Mouse (Mus musculus): ENCODE measurements around the gene Sh3rf3. TPM values are rescaled to one million over a fixed set of nuclear protein-coding genes. Genes with fewer than 3 reads are reported as not detected.
A peak's percentile ranks its signal among the peaks of the same experiment; 100 is the strongest.

Gene Sh3rf3
- polyA plus RNA-seq, 1 experiment from 2014 or later = 4.6 TPM

DNA sequence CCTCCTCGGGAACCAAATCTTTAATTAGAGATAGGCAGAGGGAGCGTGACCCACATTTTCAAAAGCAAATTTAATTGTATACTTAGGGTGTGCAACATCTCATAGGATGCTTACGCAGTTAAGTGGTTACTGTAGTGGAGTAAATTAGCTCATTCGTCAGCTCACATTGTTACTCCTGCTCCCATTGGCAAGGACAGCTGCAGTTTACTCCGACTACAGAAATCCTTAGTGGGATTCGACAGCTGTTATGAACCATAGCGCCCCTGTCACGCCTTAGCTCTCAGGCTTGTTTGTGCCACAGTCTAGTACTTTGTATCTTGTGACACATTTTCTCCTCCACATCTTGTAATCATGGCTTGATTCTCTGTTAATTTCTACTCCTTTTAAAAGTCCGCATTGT is 200.5 kb downstream of the Sh3rf3 start:
- Histone ChIP-seq H3K9me3 (0 out of 2 replicates have a peak, but pooled peaks cover 6% of the 10 kb centered on the region), H3K4me3 (no peak overlapping the region), H3K9ac (no peak overlapping the region), H3K4me2 (no peak overlapping the region), H3K27ac (replicated peaks) (no peak overlapping the region), H3K4me1 (replicated peaks) (no peaks in the 10 kb centered on the region), H3K27me3 (no peaks in the 10 kb centered on the region), H3K36me3 (no peaks in the 10 kb centered on the region)
- ATAC-seq (ENCODE audit: low read depth) = no peak
- 81% methylated on average over 9 of the region's 9 CpGs for WGBS

DNA sequence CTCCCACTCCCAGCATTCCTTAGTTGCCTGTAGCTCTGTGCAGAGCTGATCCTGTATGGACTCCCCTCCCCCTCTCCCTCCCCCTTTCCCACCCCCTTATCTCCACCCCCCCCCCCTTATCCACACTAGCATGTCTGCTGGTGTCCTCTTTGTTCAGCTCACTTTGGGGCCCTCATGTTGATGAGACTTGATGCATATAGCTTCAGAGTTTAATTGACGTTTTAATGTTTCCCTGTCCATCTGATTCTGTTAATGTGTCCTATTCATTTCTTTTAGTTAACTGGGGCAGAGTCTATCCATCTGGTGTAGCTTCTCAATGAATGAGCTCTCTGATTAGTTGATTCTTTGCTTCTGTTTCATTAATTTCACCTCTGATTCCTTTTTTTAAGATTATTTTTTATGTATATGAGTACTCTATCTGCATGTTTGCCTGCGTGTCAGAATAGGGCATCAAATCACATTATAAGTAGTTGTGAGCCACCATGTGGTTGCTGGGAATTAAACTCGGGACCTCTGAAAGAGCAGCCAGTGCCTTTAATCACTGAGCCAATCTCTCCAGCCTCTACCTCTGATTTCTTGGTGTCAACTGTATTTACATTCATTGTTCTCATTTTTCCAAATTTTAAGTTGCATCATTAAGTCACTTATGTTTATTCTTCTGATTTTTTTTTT is 206.3 kb downstream of the Sh3rf3 start:
- Histone ChIP-seq H3K27ac (replicated peaks) (no peak overlapping the region), H3K9me3 (0 out of 2 replicates have a peak, but pooled peaks cover 8% of the 10 kb centered on the region), H3K4me2 (no peak overlapping the region), H3K36me3 (no peaks in the 10 kb centered on the region), H3K4me1 (replicated peaks) (no peaks in the 10 kb centered on the region), H3K27me3 (no peaks in the 10 kb centered on the region), H3K4me3 (no peak overlapping the region), H3K9ac (no peak overlapping the region)
- ATAC-seq (ENCODE audit: low read depth) = no peak
- 64% methylated on average over 3 of the region's 3 CpGs for WGBS

DNA sequence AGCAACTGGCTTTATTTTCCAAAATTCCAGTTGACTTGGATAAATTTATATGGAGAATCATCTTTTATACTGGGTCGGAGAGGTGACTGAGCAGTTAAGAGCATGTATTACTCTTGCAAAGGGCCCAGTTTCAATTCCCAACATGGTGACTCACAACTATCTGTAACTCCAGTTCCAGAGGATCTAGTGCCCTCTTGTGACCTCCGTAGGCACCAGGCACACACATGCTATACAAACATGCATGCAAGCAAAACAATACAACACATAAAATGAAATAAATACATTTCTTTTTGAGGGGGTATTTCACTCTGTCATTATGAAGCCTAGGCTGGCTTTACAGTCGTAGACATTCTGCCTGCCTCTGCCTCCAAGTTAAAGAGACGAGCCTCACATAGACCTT is 237.3 kb downstream of the Sh3rf3 start:
- 85% methylated on average over 4 of the region's 4 CpGs for WGBS
- no peak overlapping the region for H3K27ac ChIP-seq (replicated peaks)
- no peaks in the 10 kb centered on the region for H3K4me1 ChIP-seq (replicated peaks)
- ATAC-seq (ENCODE audit: low read depth) = no peak
- no peaks in the 10 kb centered on the region for H3K27me3 ChIP-seq
- no peak overlapping the region for H3K4me3 ChIP-seq
- no peaks in the 10 kb centered on the region; the same call in 1 of the 2 replicates for H3K9me3 ChIP-seq
- H3K4me2 ChIP-seq = no peak overlapping the region
- H3K9ac ChIP-seq = no peak overlapping the region
- H3K36me3 ChIP-seq = no peaks in the 10 kb centered on the region

DNA sequence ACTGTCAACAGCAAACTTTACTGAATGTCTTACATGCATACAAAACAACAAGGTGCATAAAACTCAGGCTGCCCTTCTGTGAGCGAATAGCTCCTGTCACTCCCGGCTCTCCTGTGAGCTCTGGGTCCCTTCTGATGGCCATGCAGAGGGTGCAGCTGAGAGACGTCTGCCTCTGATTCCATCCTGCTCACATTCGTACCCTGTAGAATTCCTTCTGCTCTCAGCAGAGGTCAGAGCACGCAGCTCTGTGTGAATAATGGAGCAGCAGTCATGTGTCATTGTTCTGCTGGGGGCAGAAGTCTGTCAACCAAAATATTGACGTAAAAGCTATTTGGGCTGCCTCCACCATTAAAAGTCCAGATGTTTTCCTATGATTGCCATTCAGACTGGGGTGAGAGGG is 243.1 kb downstream of the Sh3rf3 start:
- Histone ChIP-seq H3K9me3 (no peaks in the 10 kb centered on the region), H3K27ac (replicated peaks) (no peak overlapping the region; the same call in 1 of the 2 replicates)
- ATAC-seq (ENCODE audit: low read depth) = no peak

DNA sequence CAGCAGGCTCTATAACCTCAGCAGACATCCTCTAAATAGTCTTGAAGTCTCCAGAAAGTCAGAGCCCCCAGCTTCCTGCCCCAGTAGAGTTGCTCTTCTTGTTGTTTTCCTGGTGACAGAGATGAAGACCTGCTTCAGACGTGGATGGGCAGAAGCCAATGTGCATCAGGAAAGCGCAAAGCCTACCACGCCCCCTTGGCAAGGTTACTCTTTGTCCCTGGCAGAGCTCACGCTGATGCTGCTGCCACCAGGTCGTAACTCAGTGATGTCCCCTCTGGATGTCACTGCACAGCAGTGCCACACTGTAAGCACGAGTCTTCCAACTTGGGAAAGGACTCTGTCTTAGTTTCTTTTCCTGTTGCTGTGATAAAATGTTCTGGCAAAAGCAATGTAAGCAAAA is 253.6 kb downstream of the Sh3rf3 start:
- no peaks in the 10 kb centered on the region for H3K27me3 ChIP-seq
- H3K9ac ChIP-seq = no peak overlapping the region
- no peak overlapping the region for H3K4me2 ChIP-seq
- H3K4me1 ChIP-seq (replicated peaks) = no peaks in the 10 kb centered on the region
- no peak overlapping the region for H3K27ac ChIP-seq (replicated peaks)
- 63% methylated on average over 6 of the region's 6 CpGs for WGBS
- no peak for ATAC-seq (ENCODE audit: low read depth)
- no peak overlapping the region for H3K4me3 ChIP-seq
- H3K9me3 ChIP-seq = no peaks in the 10 kb centered on the region
- no peaks in the 10 kb centered on the region for H3K36me3 ChIP-seq

More for the DNA sequence above, 243.1 kb downstream of the Sh3rf3 start:
- Histone ChIP-seq H3K36me3 (no peaks in the 10 kb centered on the region), H3K27me3 (no peaks in the 10 kb centered on the region), H3K4me1 (replicated peaks) (0 out of 2 replicates have a peak, but pooled peaks cover 6% of the 10 kb centered on the region), H3K9ac (no peak overlapping the region; the same call in 1 of the 2 replicates), H3K4me3 (no peak overlapping the region), H3K4me2 (no peak overlapping the region)
- WGBS = 44% methylated on average over 6 of the region's 6 CpGs

DNA sequence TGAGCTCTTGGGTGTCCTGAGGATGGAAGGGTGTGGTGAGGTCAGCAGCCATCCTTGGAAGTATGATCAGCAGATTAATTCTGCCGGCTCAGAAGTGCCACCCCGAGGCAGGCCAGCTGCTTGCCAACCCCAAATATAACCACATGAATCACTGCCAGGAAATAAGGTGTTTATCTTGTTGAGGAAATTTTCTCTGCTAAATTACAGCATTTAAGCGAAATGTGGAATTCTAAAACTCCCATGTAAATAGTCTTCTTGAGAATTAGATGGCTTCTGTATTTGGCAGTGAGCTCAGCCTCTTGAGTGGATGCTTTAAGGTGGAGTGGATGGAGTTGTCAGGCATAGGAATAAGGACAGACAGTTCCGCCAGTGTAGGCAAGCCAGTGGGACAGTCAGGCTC is 259.7 kb downstream of the Sh3rf3 start:
- H3K4me3 ChIP-seq = no peak overlapping the region
- H3K9ac ChIP-seq = no peak overlapping the region
- no peak overlapping the region for H3K4me2 ChIP-seq
- no peak overlapping the region for H3K27ac ChIP-seq (replicated peaks)
- no peaks in the 10 kb centered on the region for H3K9me3 ChIP-seq
- no peaks in the 10 kb centered on the region for H3K36me3 ChIP-seq
- H3K27me3 ChIP-seq = no peaks in the 10 kb centered on the region
- no peak for ATAC-seq (ENCODE audit: low read depth)
- WGBS = 86% methylated on average over 4 of the region's 4 CpGs
- peaks cover 5% of the 10 kb centered on the region; the same call in 1 of the 2 replicates for H3K4me1 ChIP-seq (replicated peaks)

DNA sequence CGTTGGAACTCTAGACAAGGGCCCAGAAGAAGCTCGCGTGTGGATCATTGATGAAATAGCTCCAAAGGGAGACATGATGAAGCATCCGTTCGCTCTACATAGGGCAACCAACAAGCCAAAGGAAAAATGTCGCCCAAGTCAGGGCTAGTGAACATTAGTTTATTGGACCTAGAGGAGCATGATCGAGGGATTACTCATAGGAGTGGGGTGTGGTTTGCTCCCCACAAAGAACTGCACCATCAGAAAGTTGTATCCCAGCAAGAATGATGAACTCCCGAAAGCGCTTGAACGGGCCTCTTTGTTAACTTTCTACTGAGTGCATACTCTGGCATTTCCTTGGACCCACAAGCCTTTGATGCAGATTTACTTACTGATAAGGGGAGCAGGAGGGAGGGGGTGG is 263.5 kb downstream of the Sh3rf3 start:
- no peaks in the 10 kb centered on the region for H3K9me3 ChIP-seq
- no peak overlapping the region for H3K4me2 ChIP-seq
- WGBS = 89% methylated on average over 10 of the region's 10 CpGs
- H3K9ac ChIP-seq = no peak overlapping the region
- H3K4me3 ChIP-seq = no peak overlapping the region
- H3K4me1 ChIP-seq (replicated peaks) = peaks cover 12% of the 10 kb centered on the region
- no peak for ATAC-seq (ENCODE audit: low read depth)
- H3K36me3 ChIP-seq = no peaks in the 10 kb centered on the region
- H3K27me3 ChIP-seq = no peaks in the 10 kb centered on the region
- H3K27ac ChIP-seq (replicated peaks) = no peak overlapping the region

DNA sequence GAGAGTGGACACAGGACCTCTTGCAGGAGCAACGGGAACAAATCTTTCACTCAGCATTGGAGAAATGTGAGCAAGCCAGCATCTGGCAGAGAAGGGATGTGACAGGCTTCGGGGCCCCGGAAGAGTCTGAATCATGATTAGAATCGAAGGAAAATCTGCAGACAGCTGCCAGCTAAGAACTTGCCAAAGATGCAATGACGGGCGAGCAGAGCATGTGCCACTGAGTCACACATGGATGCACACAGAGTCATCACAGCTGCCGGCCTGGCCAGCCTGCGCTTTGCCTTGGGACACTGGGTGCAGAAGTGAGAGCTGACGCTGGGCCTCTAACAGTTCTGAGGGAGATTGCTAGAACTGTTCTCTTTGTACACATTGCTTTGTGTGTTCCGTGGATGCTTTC is 264.8 kb downstream of the Sh3rf3 start:
- H3K4me3 ChIP-seq = no peak overlapping the region
- no peak overlapping the region for H3K4me2 ChIP-seq
- H3K4me1 ChIP-seq (replicated peaks) = peaks cover 12% of the 10 kb centered on the region
- H3K9me3 ChIP-seq = no peaks in the 10 kb centered on the region
- H3K36me3 ChIP-seq = no peaks in the 10 kb centered on the region
- H3K27ac ChIP-seq (replicated peaks) = no peak overlapping the region
- H3K27me3 ChIP-seq = no peaks in the 10 kb centered on the region
- ATAC-seq (ENCODE audit: low read depth) = no peak
- no peak overlapping the region for H3K9ac ChIP-seq
- 63% methylated on average over 10 of the region's 10 CpGs for WGBS

DNA sequence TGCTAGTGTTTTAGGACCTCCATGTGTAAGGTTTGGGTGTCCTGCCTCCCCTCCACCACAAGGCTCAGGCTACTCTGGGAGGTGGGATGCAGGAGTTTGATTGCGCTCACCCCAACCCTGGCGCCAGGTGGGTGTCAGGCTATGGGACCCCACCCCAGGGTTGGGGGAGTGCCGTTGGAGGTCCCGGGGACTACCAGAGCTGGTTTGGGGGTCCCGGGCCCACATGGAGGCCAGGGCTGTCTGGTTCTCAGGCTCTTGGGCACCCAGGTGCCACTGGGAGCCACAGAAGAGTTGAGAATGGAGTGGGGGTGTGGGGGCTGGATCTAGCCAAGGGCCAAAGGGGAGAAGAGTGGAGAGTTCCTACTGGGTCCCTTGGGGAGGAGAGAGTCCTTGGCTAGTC is 272.4 kb downstream of the Sh3rf3 start:
- Histone ChIP-seq H3K9ac (no peak overlapping the region), H3K4me1 (replicated peaks) (peaks cover 19% of the 10 kb centered on the region), H3K27ac (replicated peaks) (no peak overlapping the region), H3K4me3 (no peak overlapping the region), H3K4me2 (no peak overlapping the region), H3K27me3 (no peaks in the 10 kb centered on the region), H3K36me3 (no peaks in the 10 kb centered on the region), H3K9me3 (no peaks in the 10 kb centered on the region)
- ATAC-seq (ENCODE audit: low read depth) = no peak
- WGBS = 90% methylated on average over 5 of the region's 5 CpGs

DNA sequence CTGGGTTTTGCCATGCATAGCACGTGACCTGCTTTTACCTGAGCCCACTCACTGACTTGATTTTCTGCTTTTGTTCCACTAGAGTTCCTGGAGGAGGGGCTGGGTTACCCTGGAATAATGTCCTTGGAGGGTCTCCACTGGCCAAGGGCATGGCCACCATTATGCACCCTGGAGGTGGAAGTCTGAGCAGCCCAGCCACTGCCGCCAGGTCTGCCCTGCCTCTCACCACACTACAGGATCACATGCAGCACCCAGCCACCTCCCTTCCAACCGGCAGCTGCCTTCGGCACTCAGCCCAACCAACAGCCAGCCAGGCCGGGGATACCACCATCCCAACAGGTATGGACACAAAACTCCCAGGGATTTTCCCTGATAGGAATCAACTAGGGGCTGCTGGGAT is 273.4 kb downstream of the Sh3rf3 start:
- no peak for ATAC-seq (ENCODE audit: low read depth)
- H3K27ac ChIP-seq (replicated peaks) = no peak overlapping the region
- no peaks in the 10 kb centered on the region for H3K36me3 ChIP-seq
- no peaks in the 10 kb centered on the region for H3K27me3 ChIP-seq
- H3K4me3 ChIP-seq = no peak overlapping the region
- H3K4me1 ChIP-seq (replicated peaks) = peaks cover 29% of the 10 kb centered on the region
- WGBS = 98% methylated on average over 5 of the region's 5 CpGs
- no peak overlapping the region for H3K4me2 ChIP-seq
- H3K9ac ChIP-seq = no peak overlapping the region
- no peaks in the 10 kb centered on the region for H3K9me3 ChIP-seq

DNA sequence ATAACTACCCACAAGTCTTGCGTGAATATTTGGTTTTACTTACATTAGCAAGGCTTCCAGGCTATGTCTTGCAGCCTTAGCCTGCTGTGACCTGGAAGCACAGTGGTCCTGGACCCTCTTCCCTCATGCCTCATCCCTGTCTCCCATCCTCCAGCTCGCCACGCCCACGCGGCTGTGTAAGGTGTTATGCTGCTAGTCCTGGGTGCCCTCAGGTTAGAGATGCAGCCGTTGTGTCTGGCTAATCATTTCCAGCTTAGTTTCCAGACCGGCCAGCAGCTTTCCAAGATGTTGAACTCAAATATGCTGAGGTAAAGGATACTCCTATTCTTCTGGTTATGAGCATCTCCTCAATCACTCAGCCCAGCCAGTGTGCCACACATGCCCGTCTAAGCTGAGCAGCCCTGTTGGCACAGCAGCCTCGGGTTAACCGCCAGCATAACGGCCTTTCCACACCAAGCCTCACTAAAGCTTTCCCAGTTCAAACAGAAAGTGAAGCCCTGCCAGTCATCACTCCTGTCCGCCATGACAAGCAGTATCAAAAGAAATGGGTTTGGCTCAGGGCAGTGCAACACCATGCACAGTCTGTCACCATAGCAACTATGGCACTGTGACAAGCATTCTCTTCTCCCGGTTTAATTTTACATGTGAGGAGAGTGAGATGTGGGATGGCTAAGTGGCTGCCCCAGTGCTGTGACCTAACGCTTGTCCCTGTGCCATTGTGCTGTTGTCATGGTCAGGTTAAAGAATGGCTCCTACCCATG is 276.9 kb downstream of the Sh3rf3 start:
- H3K4me1 ChIP-seq (replicated peaks) = peaks cover 48% of the 10 kb centered on the region
- H3K9me3 ChIP-seq = no peaks in the 10 kb centered on the region
- peak; percentile 95 for ATAC-seq (ENCODE audit: low read depth)
- H3K4me3 ChIP-seq = no peak overlapping the region
- peak overlapping the region; percentile 39 for H3K4me2 ChIP-seq
- 0 out of 2 replicates have a peak overlapping the region, but pooled peaks have one; percentile 31 for H3K9ac ChIP-seq
- H3K36me3 ChIP-seq = no peaks in the 10 kb centered on the region
- no peaks in the 10 kb centered on the region for H3K27me3 ChIP-seq
- 41% methylated on average over 14 of the region's 14 CpGs for WGBS
- H3K27ac ChIP-seq (replicated peaks) = peak overlapping the region; percentile 79

DNA sequence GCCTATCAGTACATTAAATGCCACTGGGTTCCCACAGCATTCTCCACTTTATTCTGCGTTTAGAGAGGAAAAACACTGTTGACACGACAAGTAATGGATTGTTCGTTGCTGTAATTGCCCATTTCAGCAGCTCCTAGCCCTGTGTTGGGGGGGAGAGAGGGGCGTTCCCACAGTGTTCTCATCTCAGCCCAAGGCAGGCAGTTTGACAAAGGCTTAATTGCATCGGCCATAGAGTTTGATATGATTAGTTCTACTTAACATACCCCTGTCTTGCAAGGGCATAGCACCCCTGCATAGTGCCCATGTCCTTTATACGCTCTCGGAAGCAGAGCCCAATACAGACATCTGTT is 277.4 kb downstream of the Sh3rf3 start:
- WGBS = 15% methylated on average over 7 of the region's 7 CpGs
- Histone ChIP-seq H3K36me3 (no peaks in the 10 kb centered on the region), H3K9ac (peak overlapping the region; percentile 31; the same call in 1 of the 2 replicates), H3K4me2 (peak overlapping the region; percentile 39), H3K4me1 (replicated peaks) (peaks cover 48% of the 10 kb centered on the region), H3K27me3 (no peaks in the 10 kb centered on the region), H3K9me3 (no peaks in the 10 kb centered on the region), H3K4me3 (no peak overlapping the region), H3K27ac (replicated peaks) (peak overlapping the region; percentile 79)
- peak; percentile 85 for ATAC-seq (ENCODE audit: low read depth)
